In the genomic region with DNA sequence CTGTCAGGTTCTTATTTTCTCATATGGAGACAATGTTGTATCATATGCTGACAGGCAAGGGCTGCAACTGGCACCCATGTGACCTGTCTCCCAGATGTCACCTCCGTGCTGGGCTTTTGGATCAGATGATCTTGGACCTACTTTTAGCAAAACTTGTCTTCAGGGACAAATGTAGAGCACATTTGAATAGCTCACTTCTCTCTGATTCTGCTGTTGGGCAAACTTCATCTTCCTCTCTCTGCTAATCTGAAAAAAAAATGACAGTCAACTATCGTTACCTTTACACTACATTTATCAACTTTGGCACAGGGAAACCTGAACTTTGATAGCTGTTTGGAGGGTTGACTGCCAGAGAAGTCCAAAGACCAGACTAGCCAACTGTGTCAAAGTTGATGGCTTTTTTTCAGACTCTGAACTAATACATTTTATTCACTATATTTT, we compare ENCODE assay signal across 23 mouse cellular contexts. TPM values are rescaled to one million over a fixed set of nuclear protein-coding genes. Genes with fewer than 3 reads are reported as not detected.
DNase-seq lines count a peak whose midpoint lies in the region; ATAC-seq and TF ChIP-seq lines count a peak whose summit lies in the region.
"Had no signal": no experiment of that assay in that cellular context is flagged by ENCODE, and none has a peak within 500 bp of the region (broad histone marks: within the 10 kb centered on the region; RNA-seq: fewer than 3 reads in every experiment).

No protein-coding gene starts in this region.

- no peak for TF ChIP-seq CTCF in gastrocnemius, adult 2 months (IDR thresholded peaks at IDR 0.05)
- TF ChIP-seq CTCF in liver, adult 2 months (IDR thresholded peaks at IDR 0.05; ENCODE audit: low read depth, low read length): no peak
- TF ChIP-seq CTCF in small intestine, adult 2 months (IDR thresholded peaks at IDR 0.05; ENCODE audit: extremely low read depth, insufficient read length, insufficient replicate concordance, low read depth, low read length): no peak

- H3K36me3 ChIP-seq in liver, adult 2 months (ENCODE audit: control insufficient read depth, insufficient read depth, low read length): no peaks in the 10 kb centered on the region
- no peaks in the 10 kb centered on the region for H3K36me3 ChIP-seq in liver, embryonic 12.5 days
- no peaks in the 10 kb centered on the region for H3K36me3 ChIP-seq in small intestine, adult 2 months (ENCODE audit: control insufficient read depth, insufficient read depth, low read length)
- H3K36me3 ChIP-seq: embryonic facial prominence, embryonic 12.5 days; heart, embryonic 13.5 days; limb, embryonic 12.5 days; midbrain, embryonic 12.5 days had no signal

- H3K4me3 ChIP-seq in gastrocnemius, adult 2 months: no peak overlapping the region
- no peak overlapping the region for H3K4me3 ChIP-seq in liver, adult 2 months (ENCODE audit: insufficient read depth, low read depth, low read length)
- no peak overlapping the region for H3K4me3 ChIP-seq in liver, embryonic 12.5 days
- H3K4me3 ChIP-seq in small intestine, adult 2 months (ENCODE audit: low read depth, low read length): no peak overlapping the region
- H3K4me3 ChIP-seq: embryonic facial prominence, embryonic 12.5 days; heart, embryonic 13.5 days; limb, embryonic 12.5 days; midbrain, embryonic 12.5 days had no signal

- H3K27ac ChIP-seq in gastrocnemius, adult 2 months: peak overlapping the region; percentile 62; the same call in 1 of the 2 replicates
- peak overlapping the region; percentile 86 for H3K27ac ChIP-seq in liver, adult 2 months (replicated peaks; ENCODE audit: insufficient read depth, low read depth, low read length)
- H3K27ac ChIP-seq in liver, embryonic 12.5 days: no peak overlapping the region
- H3K27ac ChIP-seq in small intestine, adult 2 months (ENCODE audit: insufficient read depth, low read depth, low read length): peak overlapping the region; percentile 86
- H3K27ac ChIP-seq: embryonic facial prominence, embryonic 12.5 days; heart, embryonic 13.5 days; limb, embryonic 12.5 days; macrophage; midbrain, embryonic 12.5 days; stomach, postnatal 0 days had no signal

- H3K9me3 ChIP-seq in liver, embryonic 12.5 days (replicated peaks): no peaks in the 10 kb centered on the region
- H3K9me3 ChIP-seq: embryonic facial prominence, embryonic 12.5 days; heart, embryonic 13.5 days; limb, embryonic 12.5 days; midbrain, embryonic 12.5 days had no signal

- peaks cover 23% of the 10 kb centered on the region for H3K4me1 ChIP-seq in liver, adult 2 months (ENCODE audit: control insufficient read depth, insufficient read depth, low read length)
- H3K4me1 ChIP-seq in liver, embryonic 12.5 days: peaks cover 15% of the 10 kb centered on the region
- H3K4me1 ChIP-seq in small intestine, adult 2 months (ENCODE audit: control insufficient read depth, insufficient read depth, insufficient read length, low read length): peaks cover 28% of the 10 kb centered on the region; the same call in 1 of the 2 replicates
- H3K4me1 ChIP-seq: midbrain, embryonic 12.5 days had no signal

- no peak overlapping the region for H3K4me2 ChIP-seq in liver, embryonic 12.5 days
- H3K4me2 ChIP-seq: embryonic facial prominence, embryonic 12.5 days; heart, embryonic 13.5 days; limb, embryonic 12.5 days; lung, embryonic 14.5 days; midbrain, embryonic 12.5 days had no signal

- intact Hi-C loops in gastrocnemius, adult 2 months (cut with DNase I): no loop called here

- DNase-seq in gastrocnemius, adult 2 months: no peak
- DNase-seq in gastrocnemius, postnatal 4 days (ENCODE audit: low spot score in 2 of 2): no peak
- peak; percentile 96 for DNase-seq in liver, adult 2 months (ENCODE audit: extremely low read depth, low read depth, low spot score)
- DNase-seq in kidney, adult 8-10 months: peak; percentile 56 to 85
- DNase-seq in thymus, postnatal 10 days (ENCODE audit: low spot score in 2 of 2): no peak
- no peak for DNase-seq in urinary bladder, postnatal 36 days (ENCODE audit: low spot score in 2 of 2)
- DNase-seq: adrenal gland, postnatal 36 days; cerebellum, adult 9-10 months; layer of hippocampus, adult 9-11 months; lung, embryonic 14.5 days; right cerebral cortex, postnatal 14 days; thymus, postnatal 25 days had no signal

- 13% methylated on average over 2 of the region's 2 CpGs for WGBS in liver, adult 2 months
- WGBS in liver, embryonic 12.5 days (ENCODE audit: insufficient replicate concordance): 41% methylated on average over 2 of the region's 2 CpGs
- 25% methylated on average over 2 of the region's 2 CpGs for WGBS in small intestine, adult 2 months

- no peak for TF ChIP-seq POLR2A in liver, adult 2 months (IDR thresholded peaks at IDR 0.05; ENCODE audit: extremely low read depth, insufficient read depth, low read length)
- no peak for TF ChIP-seq POLR2A in small intestine, adult 2 months (IDR thresholded peaks at IDR 0.05; ENCODE audit: low read depth, low read length)

- no peak for ATAC-seq in liver, embryonic 12.5 days
- ATAC-seq: forebrain, embryonic 16.5 days; inflammation-experienced regulatory T-cells, adult 6 months had no signal

- H3K27me3 ChIP-seq in liver, adult 2 months (ENCODE audit: control insufficient read depth, insufficient read depth, low read length): no peaks in the 10 kb centered on the region
- peaks cover 28% of the 10 kb centered on the region for H3K27me3 ChIP-seq in liver, embryonic 12.5 days (replicated peaks)
- H3K27me3 ChIP-seq in small intestine, adult 2 months (ENCODE audit: control insufficient read depth, insufficient read depth, low read length): no peaks in the 10 kb centered on the region
- H3K27me3 ChIP-seq: embryonic facial prominence, embryonic 12.5 days; midbrain, embryonic 12.5 days had no signal

- no peaks in the 10 kb centered on the region for H3K79me2 ChIP-seq in liver, adult 2 months (ENCODE audit: control insufficient read depth, insufficient read depth, low read length)

- H3K9ac ChIP-seq in liver, adult 2 months (ENCODE audit: low read depth, low read length): peak overlapping the region; percentile 18; the same call in 1 of the 2 replicates
- no peak overlapping the region for H3K9ac ChIP-seq in liver, embryonic 12.5 days
- H3K9ac ChIP-seq: embryonic facial prominence, embryonic 12.5 days; heart, embryonic 13.5 days; limb, embryonic 12.5 days; lung, embryonic 14.5 days; midbrain, embryonic 12.5 days had no signal

RNA-seq across cellular contexts. Expression of a gene that starts 10.2 kb away (rescaled TPM):
- total RNA-seq in gastrocnemius, adult 2 months (2021): 10 to 100 TPM; 28.4 to 68.7 TPM
- total RNA-seq in gastrocnemius, postnatal 4 days (2021): 10 to 100 TPM; 23.7 to 28.5 TPM
- 103 and 111 TPM in 2 replicates for total RNA-seq in liver, adult 2 months (2014; rRNA removed)
- polyA plus RNA-seq in liver, adult 2 months (2012; rRNA removed): 120 and 146 TPM in 2 replicates
- polyA plus RNA-seq in liver, embryonic 12.5 days (2016; fragmentation: Nextera tagmentation; extraction: Ambion mirVana): 76.6 and 77.0 TPM in 2 replicates
- 44.8 and 62.5 TPM in 2 replicates for polyA plus RNA-seq in small intestine, adult 2 months (2012; rRNA removed)

RNA-seq across cellular contexts. Expression of a gene that starts 22.1 kb away (rescaled TPM):
- under 1 TPM; 0.43 to 0.95 TPM for total RNA-seq in gastrocnemius, adult 2 months (2021)
- 1 to 10 TPM; 3.2 to 4.4 TPM for total RNA-seq in gastrocnemius, postnatal 4 days (2021)
- total RNA-seq in liver, adult 2 months (2014; rRNA removed): 0.09 and 0.13 TPM in 2 replicates
- polyA plus RNA-seq in liver, adult 2 months (2012; rRNA removed): 0.29 and 0.36 TPM in 2 replicates
- 0.91 and 1.8 TPM in 2 replicates for polyA plus RNA-seq in liver, embryonic 12.5 days (2016; fragmentation: Nextera tagmentation; extraction: Ambion mirVana)
- polyA plus RNA-seq in small intestine, adult 2 months (2012; rRNA removed): 2.0 and 2.1 TPM in 2 replicates
- polyA plus RNA-seq: inflammation-experienced regulatory T-cells, adult 6 months had no signal

RNA-seq across cellular contexts. Expression of a gene that starts 41.9 kb away (rescaled TPM):
- total RNA-seq in gastrocnemius, adult 2 months (2021): not detected
- not detected for total RNA-seq in gastrocnemius, postnatal 4 days (2021)
- total RNA-seq in liver, adult 2 months (2014; rRNA removed): not detected in 2 replicates
- not detected in 2 replicates for polyA plus RNA-seq in liver, adult 2 months (2012; rRNA removed)
- polyA plus RNA-seq in liver, embryonic 12.5 days (2016; fragmentation: Nextera tagmentation; extraction: Ambion mirVana): 0.13 TPM in 1 of 2 replicates, not detected in the other
- not detected in 2 replicates for polyA plus RNA-seq in small intestine, adult 2 months (2012; rRNA removed)
- total RNA-seq: adrenal gland, postnatal 36 days; gastrocnemius, adult 18-20 months had no signal
- polyA plus RNA-seq: inflammation-experienced regulatory T-cells, adult 6 months; macrophage had no signal

RNA-seq across cellular contexts. Expression of a gene that starts 56.5 kb away (rescaled TPM):
- total RNA-seq in gastrocnemius, adult 2 months (2021): not detected
- not detected for total RNA-seq in gastrocnemius, postnatal 4 days (2021)
- not detected in 2 replicates for total RNA-seq in liver, adult 2 months (2014; rRNA removed)
- not detected in 2 replicates for polyA plus RNA-seq in liver, adult 2 months (2012; rRNA removed)
- polyA plus RNA-seq in liver, embryonic 12.5 days (2016; fragmentation: Nextera tagmentation; extraction: Ambion mirVana): not detected in 2 replicates
- not detected in 2 replicates for polyA plus RNA-seq in small intestine, adult 2 months (2012; rRNA removed)
- total RNA-seq: adrenal gland, postnatal 36 days; gastrocnemius, adult 18-20 months had no signal
- polyA plus RNA-seq: embryonic facial prominence, embryonic 12.5 days; forebrain, embryonic 16.5 days; heart, embryonic 13.5 days; limb, embryonic 12.5 days; lung, embryonic 14.5 days; macrophage; midbrain, embryonic 12.5 days; stomach, postnatal 0 days had no signal

Comparison
In these comparisons a context has a peak if more than half of its experiments do, and no peak if none do; other contexts are left out.
1. DNase-seq: peak in liver, adult 2 months (single experiment) and kidney, adult 8-10 months (2 of 2); none in gastrocnemius, adult 2 months (single experiment), gastrocnemius, postnatal 4 days (0 of 2), thymus, postnatal 10 days (0 of 2) and urinary bladder, postnatal 36 days (0 of 2).